Mouse (Mus musculus) heart, embryonic 12.5 days (tissue): ENCODE results near the gene Ggnbp2. TPM values are rescaled to one million over a fixed set of nuclear protein-coding genes. Genes with fewer than 3 reads are reported as not detected.

Experiments used
- ATAC-seq: fragments of 200-750 bp; cut with Nextera tagmentation; 2 replicates; pipeline ENCODE4 v1.8.0; 2017; ENCODE audit warnings: moderate TSS enrichment, moderate library complexity; ENCODE audit not compliant: insufficient number of reproducible peaks, low FRiP score
- H3K27ac ChIP-seq: fragments of 300-500 bp; sonication (generic); 2 replicates; pipeline ENCODE4 v1.5.1; 2016; ENCODE audit warnings: mild to moderate bottlenecking, moderate library complexity; ENCODE audit not compliant: poor library complexity, severe bottlenecking
- H3K27me3 ChIP-seq: fragments of 300-500 bp; sonication (generic); replicated peaks from 2 replicates; pipeline ENCODE4 v1.6.1; 2016; ENCODE audit warnings: mild to moderate bottlenecking, moderate library complexity
- H3K36me3 ChIP-seq: fragments of 300-500 bp; sonication (generic); 2 replicates; pipeline ENCODE4 v1.6.1; 2016; ENCODE audit warnings: mild to moderate bottlenecking, moderate library complexity
- H3K4me1 ChIP-seq: fragments of 300-500 bp; sonication (generic); replicated peaks from 2 replicates; pipeline ENCODE4 v1.6.1; 2016; ENCODE audit warnings: mild to moderate bottlenecking
- H3K4me2 ChIP-seq: fragments of 300-500 bp; sonication (generic); 2 replicates; pipeline ENCODE4 v1.6.1; 2016; ENCODE audit warnings: mild to moderate bottlenecking, moderate library complexity
- H3K4me3 ChIP-seq: fragments of 300-500 bp; sonication (generic); 2 replicates; pipeline ENCODE4 v1.5.1; 2016; ENCODE audit warnings: mild to moderate bottlenecking
- H3K9ac ChIP-seq: fragments of 300-500 bp; sonication (generic); 2 replicates; pipeline ENCODE4 v1.6.1; 2016; ENCODE audit warnings: mild to moderate bottlenecking, moderate library complexity
- H3K9me3 ChIP-seq: fragments of 300-500 bp; sonication (generic); replicated peaks from 2 replicates; pipeline ENCODE4 v1.6.1; 2016; ENCODE audit warnings: mild to moderate bottlenecking, moderate library complexity
- WGBS: fragments of 180-500 bp; shearing (Covaris S2); methylation state at CpG from one replicate; pipeline ENCODE4 v1.1.7; 2016; 5-methylcytosine and 5-hydroxymethylcytosine counted together
- microRNA-seq: library from miRNA; unstranded; fragments of <30 nt; microRNA quantifications from one replicate; pipeline ENCODE4, GENCODE M21; 2017
- polyA plus RNA-seq: library from polyadenylated mRNA; unstranded; fragments of >200 nt; fragmentation: Nextera tagmentation; extraction: Ambion mirVana; gene quantifications from 2 replicates; pipeline ENCODE4 v1.2.1, GENCODE M21; 2016

The Ggnbp2 gene
- polyA plus RNA-seq, 1 experiment from 2014 or later, result 55.5 TPM

DNA sequence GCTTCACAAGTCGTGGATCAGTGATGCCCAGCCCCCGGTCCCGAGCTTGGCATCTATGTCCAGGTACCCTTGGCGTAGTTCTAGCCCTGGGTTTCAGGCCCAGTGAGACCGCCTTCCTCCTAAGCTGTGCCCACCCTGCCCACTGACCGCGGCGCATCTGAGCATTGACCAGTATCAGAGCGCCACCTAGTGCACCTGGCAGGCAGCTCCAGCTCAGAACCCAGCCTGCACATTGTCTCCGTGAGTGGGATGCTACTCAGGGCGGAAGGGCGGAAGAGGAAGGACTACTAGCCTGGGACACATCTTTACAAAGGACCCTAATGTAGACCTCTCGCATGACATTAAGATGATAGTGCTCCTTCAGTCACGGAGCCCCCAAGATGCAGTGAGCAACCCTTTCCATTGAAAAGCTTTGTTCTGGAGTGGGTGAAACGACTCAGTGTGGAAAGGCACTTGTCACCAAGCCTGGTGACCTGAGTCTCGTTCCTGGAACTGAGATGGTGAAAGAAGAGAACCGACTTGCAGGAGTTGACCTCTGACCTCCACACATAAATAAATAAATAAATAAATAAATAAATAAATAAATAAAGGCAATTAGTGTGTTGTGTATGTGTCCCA, 76.0 kb downstream of the Ggnbp2 start:
- Histone ChIP-seq H3K4me3 (no peak overlapping the region), H3K36me3 (no peaks in the 10 kb centered on the region), H3K4me1 (peaks cover 4% of the 10 kb centered on the region; the same call in 1 of the 2 replicates), H3K9me3 (no peaks in the 10 kb centered on the region), H3K27me3 (peaks cover 32% of the 10 kb centered on the region), H3K9ac (no peak overlapping the region), H3K27ac (no peak overlapping the region), H3K4me2 (peak overlapping the region; percentile 51)
- ATAC-seq, result peak; percentile 62; the same call in 1 of the 2 replicates
- 9% methylated on average over 17 of the region's 17 CpGs for WGBS

DNA sequence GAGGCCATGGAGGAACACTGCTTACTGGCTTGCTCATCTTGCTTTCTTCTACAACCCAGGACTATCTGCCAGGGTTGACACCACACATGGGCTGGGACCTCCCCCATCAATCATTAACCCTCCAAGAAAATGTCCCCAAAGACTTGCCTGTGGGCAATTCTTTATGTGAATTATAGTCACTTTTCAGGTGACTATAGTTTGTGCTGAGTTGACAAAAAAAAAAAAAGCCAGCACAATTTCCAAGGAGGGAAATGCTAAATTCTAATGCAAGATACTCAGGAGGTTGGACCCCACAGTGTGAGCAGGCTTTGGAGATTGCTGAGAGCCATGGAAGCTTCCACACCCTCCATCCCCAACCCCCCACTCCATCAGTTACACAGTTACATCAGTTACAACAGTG, 77.1 kb downstream of the Ggnbp2 start:
- Histone ChIP-seq H3K9ac (no peak overlapping the region), H3K27ac (no peak overlapping the region), H3K27me3 (peaks cover 38% of the 10 kb centered on the region), H3K36me3 (no peaks in the 10 kb centered on the region), H3K9me3 (no peaks in the 10 kb centered on the region), H3K4me1 (peaks cover 4% of the 10 kb centered on the region; the same call in 1 of the 2 replicates), H3K4me3 (no peak overlapping the region), H3K4me2 (no peak overlapping the region)
- no peak for ATAC-seq

DNA sequence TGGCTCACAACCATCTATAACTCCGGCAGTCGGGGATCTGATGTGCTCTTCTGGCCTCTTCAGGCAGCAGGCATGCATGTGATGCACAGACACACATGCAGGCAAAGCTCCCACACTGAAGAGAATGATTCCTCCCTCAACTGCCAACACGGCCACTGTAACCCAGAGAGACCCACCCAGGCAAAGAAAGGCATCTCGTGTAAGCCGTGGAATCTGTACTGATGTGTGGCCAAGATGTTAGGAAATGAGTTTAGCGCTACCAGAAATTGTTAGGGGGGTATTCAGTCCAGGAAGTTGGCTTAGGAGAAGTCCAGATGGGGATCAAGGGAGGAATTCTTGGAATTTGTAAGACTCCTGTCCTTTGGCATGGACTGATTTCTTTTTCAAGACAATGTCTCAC, 80.2 kb downstream of the Ggnbp2 start:
- Histone ChIP-seq H3K36me3 (no peaks in the 10 kb centered on the region), H3K4me3 (no peak overlapping the region), H3K4me1 (peaks cover 4% of the 10 kb centered on the region; the same call in 1 of the 2 replicates), H3K27ac (no peak overlapping the region), H3K27me3 (peaks cover 26% of the 10 kb centered on the region; the same call in 1 of the 2 replicates), H3K9me3 (no peaks in the 10 kb centered on the region), H3K4me2 (no peak overlapping the region), H3K9ac (no peak overlapping the region)
- no peak for ATAC-seq
- WGBS, result 63% methylated on average over 6 of the region's 6 CpGs

Small RNA genes lying within 50 kb of the gene (microRNA-seq; reads per million reads assigned to microRNA genes)
- gene Gm23564, result not detected

Other genes with a start within 250 kb of the Ggnbp2 start
- gene Mrm1, start 51.3 kb downstream of the Ggnbp2 start, polyA plus RNA-seq, result 12.9 and 17.3 TPM in 2 replicates
- gene Dhrs11, start 41.8 kb downstream of the Ggnbp2 start, polyA plus RNA-seq, result 25.2 and 26.8 TPM in 2 replicates
- gene Myo19, start 9.3 kb upstream of the Ggnbp2 start, polyA plus RNA-seq, result 7.9 and 8.3 TPM in 2 replicates
- 2.9 and 3.4 TPM in 2 replicates for gene Pigw, start 9.5 kb upstream of the Ggnbp2 start, polyA plus RNA-seq
- 33.8 and 37.1 TPM in 2 replicates for gene Znhit3, start 45.5 kb upstream of the Ggnbp2 start, polyA plus RNA-seq
- gene Car4, start 87.0 kb upstream of the Ggnbp2 start, polyA plus RNA-seq, result 4.3 and 4.8 TPM in 2 replicates